Mouse (Mus musculus) spleen, adult 2 months (tissue): ENCODE measurements around the gene Gnb3.

ENCODE experiments used
- CTCF ChIP-seq: fragments of 200-500 bp; IDR thresholded peaks from 2 replicates; pipeline ENCODE4 v1.5.1; 2011; ENCODE audit warnings: mild to moderate bottlenecking, inconsistent platforms; ENCODE audit not compliant: insufficient read depth, insufficient read length, insufficient replicate concordance; ENCODE audit errors: extremely low read depth
- POLR2A ChIP-seq: fragments of 200-500 bp; IDR thresholded peaks from 2 replicates; pipeline ENCODE4 v1.6.1; 2011; ENCODE audit warnings: low read depth, low read length, inconsistent platforms

GRCm38 (mm10) chr6:124791911-124792310 is 48.2 kb downstream of the Gnb3 start:
- TF ChIP-seq POLR2A (no peak), CTCF (no peak)
